Mouse (Mus musculus) kidney, adult 11 months (tissue): ENCODE data around the gene Eme1.

Experiments used
- DNase-seq: peaks from one replicate; pipeline ENCODE4 v3.0.0; 2022

Gene Eme1

DNA sequence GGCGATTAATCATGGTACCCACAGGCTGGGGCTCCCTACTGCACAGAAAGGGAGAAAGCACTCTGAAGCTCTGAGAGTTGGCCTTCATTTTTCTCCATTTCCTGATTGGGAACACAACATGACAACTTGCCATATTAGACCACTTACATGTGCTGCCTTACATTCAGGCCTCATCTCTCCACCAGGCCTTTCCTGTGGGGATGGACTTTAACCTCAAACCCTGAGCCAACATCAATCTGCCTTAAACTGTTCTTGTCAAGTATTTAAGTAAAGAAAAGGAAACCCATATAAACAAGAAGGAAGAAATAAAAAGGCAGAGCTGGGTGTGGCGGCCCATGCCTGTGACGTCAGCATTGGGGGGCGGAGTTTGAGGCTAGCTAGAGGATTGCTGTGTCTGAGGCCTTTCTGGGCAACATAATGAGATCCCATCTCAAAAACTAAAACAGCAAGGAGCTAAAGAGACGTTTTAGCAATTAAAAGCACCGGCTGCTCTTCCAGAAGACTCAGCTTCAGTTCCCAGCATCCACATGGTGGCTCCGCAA, 57.4 kb downstream of the Eme1 start:
- no peak for DNase-seq
